Mouse (Mus musculus) heart, embryonic 11.5 days (tissue): ENCODE data around the gene Pstpip1. TPM values are rescaled to one million over a fixed set of nuclear protein-coding genes. Genes with fewer than 3 reads are reported as not detected.

Source experiments
- ATAC-seq: fragments of 200-750 bp; cut with Nextera tagmentation; replicated peaks from 2 replicates; pipeline ENCODE4 v1.8.0; 2017; ENCODE audit warnings: moderate library complexity; ENCODE audit not compliant: insufficient number of reproducible peaks, low FRiP score, low TSS enrichment
- H3K27ac ChIP-seq: fragments of 300-500 bp; sonication (generic); 2 replicates; pipeline ENCODE4 v1.5.1; 2014; ENCODE audit warnings: mild to moderate bottlenecking, low read depth, low read length
- H3K27me3 ChIP-seq: fragments of 300-500 bp; sonication (generic); 2 replicates; pipeline ENCODE4 v1.6.1; 2014; ENCODE audit warnings: mild to moderate bottlenecking, low read length, mixed read lengths; ENCODE audit not compliant: control insufficient read depth, insufficient read depth
- H3K36me3 ChIP-seq: fragments of 300-500 bp; sonication (generic); 2 replicates; pipeline ENCODE4 v1.6.1; 2014; ENCODE audit warnings: mild to moderate bottlenecking, low read length, moderate library complexity, mixed read lengths; ENCODE audit not compliant: control insufficient read depth, insufficient read depth
- H3K4me1 ChIP-seq: fragments of 300-500 bp; sonication (generic); 2 replicates; pipeline ENCODE4 v1.6.1; 2014; ENCODE audit warnings: low read length; ENCODE audit not compliant: control insufficient read depth, insufficient read depth
- H3K4me2 ChIP-seq: fragments of 300-500 bp; sonication (generic); 2 replicates; pipeline ENCODE4 v1.6.1; 2014; ENCODE audit warnings: mild to moderate bottlenecking, moderate library complexity
- H3K4me3 ChIP-seq: fragments of 300-500 bp; sonication (generic); 2 replicates; pipeline ENCODE4 v1.5.1; 2014; ENCODE audit warnings: low read depth, low read length
- H3K9ac ChIP-seq: fragments of 300-500 bp; sonication (generic); 2 replicates; pipeline ENCODE4 v1.6.1; 2014; ENCODE audit warnings: mild to moderate bottlenecking, low read depth, low read length, moderate library complexity
- H3K9me3 ChIP-seq: fragments of 300-500 bp; sonication (generic); replicated peaks from 2 replicates; pipeline ENCODE4 v1.6.1; 2016; ENCODE audit warnings: low read length; ENCODE audit not compliant: control insufficient read depth
- WGBS: fragments of 180-500 bp; shearing (Covaris S2); extraction: QIAGEN DNeasy Blood & Tissue Kit; methylation state at CpG from one replicate; pipeline ENCODE4 v1.1.7; 2014; ENCODE audit not compliant: insufficient replicate concordance; 5-methylcytosine and 5-hydroxymethylcytosine counted together
- polyA plus RNA-seq: library from polyadenylated mRNA; unstranded; fragments of >200 nt; fragmentation: Nextera tagmentation; extraction: Ambion mirVana; gene quantifications from 2 replicates; pipeline ENCODE4 v1.2.1, GENCODE M21; 2014

Pstpip1 gene
- polyA plus RNA-seq, 1 experiment from 2014 or later: 0.39 TPM

DNA sequence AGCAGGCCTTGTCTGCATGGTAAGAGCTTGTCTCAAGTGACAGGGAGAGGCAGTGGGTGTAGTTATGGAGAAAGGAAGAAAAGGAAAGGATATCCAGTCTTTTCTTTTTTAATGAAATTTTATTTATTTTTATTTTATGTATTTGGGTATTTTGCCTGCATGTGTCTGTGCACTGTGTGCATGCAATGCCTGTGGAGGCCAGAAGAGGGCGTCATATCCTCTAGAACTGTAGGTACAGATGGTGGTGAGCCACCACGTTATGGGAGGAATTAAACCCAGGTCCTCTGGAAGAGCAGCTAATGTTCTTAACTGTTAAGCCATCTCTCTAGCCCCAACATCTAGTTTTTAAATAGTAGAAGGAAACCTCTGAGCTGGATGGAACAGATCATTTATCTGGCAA lies 2.3 kb downstream of the Pstpip1 start:
- Histone ChIP-seq H3K36me3 (no peaks in the 10 kb centered on the region), H3K9ac (no peak overlapping the region), H3K27me3 (no peaks in the 10 kb centered on the region), H3K4me1 (peaks cover 13% of the 10 kb centered on the region), H3K4me2 (no peak overlapping the region), H3K4me3 (no peak overlapping the region), H3K9me3 (no peaks in the 10 kb centered on the region), H3K27ac (no peak overlapping the region)
- WGBS: 49% methylated on average over 2 of the region's 2 CpGs
- no peak for ATAC-seq

DNA sequence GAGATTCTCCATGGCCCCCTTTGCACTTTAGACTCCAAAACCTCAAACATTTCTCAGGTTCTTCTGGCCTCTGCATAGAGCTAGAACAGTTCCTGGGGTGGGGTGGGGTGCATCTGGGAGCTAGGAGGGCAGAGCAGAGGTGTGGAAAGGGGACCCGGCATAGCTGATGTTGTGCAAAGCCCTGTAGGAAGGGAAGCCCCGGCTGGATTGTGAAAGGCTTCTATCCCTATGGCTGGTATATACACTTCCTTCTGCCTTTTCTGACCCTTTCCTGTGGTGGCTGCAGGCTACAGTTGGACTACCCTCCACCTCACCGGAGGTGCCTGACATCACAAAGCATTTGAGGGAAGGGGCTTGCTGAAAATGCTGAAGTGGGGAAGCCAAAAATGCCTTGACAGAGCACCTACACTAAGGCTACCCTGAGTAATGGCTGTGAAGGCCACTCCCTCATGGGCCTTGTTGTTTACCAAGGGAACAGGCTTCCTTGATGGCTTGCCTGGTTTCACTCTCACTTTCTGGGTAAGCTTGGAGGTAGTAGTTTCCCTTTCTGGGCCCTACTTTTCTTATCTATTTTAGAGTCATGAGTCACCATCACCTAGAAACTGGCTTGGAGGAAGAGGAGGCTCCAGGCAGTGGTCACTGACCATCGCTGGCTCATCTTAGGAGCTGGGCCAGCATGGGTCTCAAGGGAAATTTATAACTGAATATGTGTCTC lies 8.0 kb downstream of the Pstpip1 start:
- H3K9ac ChIP-seq: no peak overlapping the region
- H3K4me2 ChIP-seq: no peak overlapping the region
- no peak overlapping the region for H3K4me3 ChIP-seq
- H3K36me3 ChIP-seq: no peaks in the 10 kb centered on the region
- no peaks in the 10 kb centered on the region for H3K9me3 ChIP-seq
- H3K27me3 ChIP-seq: no peaks in the 10 kb centered on the region
- WGBS: 76% methylated on average over 4 of the region's 4 CpGs
- no peak overlapping the region for H3K27ac ChIP-seq
- H3K4me1 ChIP-seq: no peaks in the 10 kb centered on the region; the same call in 1 of the 2 replicates
- no peak for ATAC-seq

DNA sequence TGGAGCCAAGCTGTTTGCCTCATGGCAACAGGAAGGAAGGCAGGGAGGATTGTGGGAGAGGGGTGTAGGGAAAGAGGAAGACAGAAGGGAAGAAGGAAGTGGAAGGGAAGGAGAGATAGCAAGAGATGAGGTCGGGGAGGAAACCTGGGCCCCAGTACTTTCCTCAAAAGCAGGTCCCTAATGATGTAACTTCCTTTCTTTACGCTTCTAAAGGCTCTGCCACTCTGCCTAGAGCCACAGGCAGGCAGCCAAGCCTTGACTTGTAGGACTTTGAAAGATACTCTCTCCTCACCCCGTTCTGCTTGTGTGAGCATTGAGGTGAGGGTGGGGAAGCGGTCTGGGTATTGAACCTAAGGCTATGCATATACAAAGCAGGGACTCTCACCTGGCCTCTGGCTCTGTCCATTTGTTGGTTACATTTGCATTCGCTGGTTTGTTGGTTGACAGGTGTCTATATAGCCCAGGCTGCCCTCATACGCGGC lies 10.3 kb downstream of the Pstpip1 start:
- 77% methylated on average over 7 of the region's 7 CpGs for WGBS
- ATAC-seq: no peak
- no peak overlapping the region for H3K4me3 ChIP-seq
- no peaks in the 10 kb centered on the region; the same call in 1 of the 2 replicates for H3K4me1 ChIP-seq
- no peaks in the 10 kb centered on the region for H3K27me3 ChIP-seq
- no peak overlapping the region for H3K4me2 ChIP-seq
- H3K9me3 ChIP-seq: no peaks in the 10 kb centered on the region
- H3K36me3 ChIP-seq: no peaks in the 10 kb centered on the region
- H3K27ac ChIP-seq: no peak overlapping the region
- H3K9ac ChIP-seq: no peak overlapping the region

DNA sequence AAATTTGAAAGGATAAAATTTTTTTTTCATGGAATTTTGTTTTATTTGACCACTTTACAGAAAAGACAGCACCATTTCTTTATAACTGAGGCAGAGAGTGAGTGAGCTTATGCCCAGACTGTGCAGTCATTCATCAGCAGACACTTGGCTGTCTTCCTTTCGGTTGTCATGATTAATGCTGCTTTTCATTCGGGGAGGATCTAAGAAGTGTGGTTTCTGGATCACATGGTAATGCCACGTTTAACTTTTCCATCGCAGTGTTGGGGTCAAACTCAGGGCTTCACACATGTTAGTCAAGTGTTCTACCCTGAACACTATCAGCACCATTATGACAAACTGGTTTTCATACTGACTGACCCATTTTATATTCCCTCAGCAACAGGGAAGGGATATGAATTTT lies 11.3 kb downstream of the Pstpip1 start:
- ATAC-seq: no peak
- Histone ChIP-seq H3K27ac (no peak overlapping the region), H3K27me3 (no peaks in the 10 kb centered on the region), H3K4me1 (no peaks in the 10 kb centered on the region; the same call in 1 of the 2 replicates), H3K36me3 (no peaks in the 10 kb centered on the region), H3K9me3 (no peaks in the 10 kb centered on the region), H3K4me3 (no peak overlapping the region), H3K9ac (no peak overlapping the region), H3K4me2 (no peak overlapping the region)
- WGBS: 60% methylated on average over 4 of the region's 4 CpGs

DNA sequence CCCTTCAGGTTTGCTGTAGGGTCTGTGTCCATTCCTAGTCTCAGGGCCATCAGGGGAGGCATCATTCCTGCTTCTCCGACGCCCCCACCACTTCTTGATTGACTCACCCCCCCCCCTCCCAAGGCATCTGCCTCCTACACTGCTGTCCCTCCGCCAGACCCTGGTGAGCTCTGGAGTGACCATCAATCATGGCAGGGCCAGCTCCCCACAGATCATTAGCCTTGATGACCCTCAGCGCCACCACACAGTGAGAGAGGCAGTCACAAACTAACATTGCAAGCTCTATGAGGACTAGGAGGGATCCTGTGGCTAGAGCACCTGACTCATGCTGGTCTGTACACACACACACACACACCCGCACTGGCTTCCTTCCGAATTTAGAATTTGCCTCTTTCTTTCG lies 15.2 kb downstream of the Pstpip1 start:
- WGBS: 56% methylated on average over 7 of the region's 7 CpGs
- Histone ChIP-seq H3K27me3 (no peaks in the 10 kb centered on the region), H3K4me2 (no peak overlapping the region), H3K36me3 (no peaks in the 10 kb centered on the region), H3K4me1 (peaks cover 9% of the 10 kb centered on the region), H3K9ac (no peak overlapping the region), H3K27ac (no peak overlapping the region), H3K9me3 (no peaks in the 10 kb centered on the region), H3K4me3 (no peak overlapping the region)
- ATAC-seq: no peak

DNA sequence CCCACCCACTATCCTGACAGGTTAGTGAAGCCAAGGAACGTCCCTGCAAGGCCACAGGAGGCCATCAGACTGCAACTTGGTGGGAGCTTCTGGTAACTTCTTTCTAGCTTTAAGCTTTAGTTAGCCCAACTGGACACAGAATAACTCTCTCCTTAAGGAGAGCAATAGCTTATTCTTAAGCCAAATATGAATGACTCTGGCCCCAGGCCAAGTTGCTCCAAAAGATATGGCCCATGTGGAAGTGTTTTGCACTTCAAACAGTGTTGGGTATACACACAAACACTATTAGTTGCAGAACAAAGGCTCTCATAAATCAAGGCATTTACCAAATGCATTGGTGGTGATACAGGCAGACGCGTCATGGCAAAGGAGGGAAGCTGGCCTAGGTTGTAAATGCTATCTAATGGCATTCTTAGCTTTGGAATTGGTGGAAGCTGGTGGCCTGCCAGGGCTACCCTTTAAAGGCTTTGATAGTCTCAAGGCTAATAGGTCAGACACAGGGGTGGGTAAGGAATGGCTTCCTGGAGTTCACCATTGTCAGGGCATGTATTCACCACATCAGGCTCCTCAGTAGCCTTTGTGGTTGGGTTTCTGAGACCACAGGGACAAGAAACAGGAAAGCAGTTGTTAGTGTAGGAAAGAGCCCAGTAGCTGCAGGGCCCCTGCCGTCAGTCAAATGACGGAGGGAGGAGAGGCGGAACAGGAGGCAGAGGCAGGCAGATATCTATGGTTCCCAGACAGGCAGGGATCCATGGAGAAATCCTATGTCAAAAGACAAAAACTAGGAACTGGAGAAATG lies 16.7 kb downstream of the Pstpip1 start:
- H3K4me1 ChIP-seq: peaks cover 9% of the 10 kb centered on the region
- no peak for ATAC-seq
- no peaks in the 10 kb centered on the region for H3K36me3 ChIP-seq
- H3K9ac ChIP-seq: no peak overlapping the region
- H3K27ac ChIP-seq: no peak overlapping the region
- no peaks in the 10 kb centered on the region for H3K27me3 ChIP-seq
- no peak overlapping the region for H3K4me2 ChIP-seq
- H3K9me3 ChIP-seq: no peaks in the 10 kb centered on the region
- no peak overlapping the region for H3K4me3 ChIP-seq
- 85% methylated on average over 6 of the region's 6 CpGs for WGBS

DNA sequence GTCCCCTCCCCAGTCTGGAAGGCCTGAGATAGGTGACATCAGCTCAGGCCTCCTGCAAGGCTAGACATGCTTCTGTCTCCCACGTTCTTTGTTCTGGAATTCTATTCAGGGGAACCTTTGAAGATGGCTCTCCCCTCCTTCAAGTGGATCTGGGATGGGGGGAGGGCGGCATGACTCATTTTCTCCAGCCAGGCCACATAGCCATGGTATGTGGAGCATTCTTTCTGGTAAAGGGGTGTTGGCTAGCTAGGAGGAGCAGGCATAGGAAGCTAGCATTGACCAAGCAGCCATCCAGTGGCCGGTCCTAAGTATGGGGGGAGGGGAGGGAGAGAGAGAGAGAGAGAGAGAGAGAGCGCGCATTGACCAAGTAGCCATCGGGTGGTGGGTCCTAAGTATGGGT lies 17.8 kb downstream of the Pstpip1 start:
- WGBS: 54% methylated on average over 6 of the region's 6 CpGs
- Histone ChIP-seq H3K4me2 (no peak overlapping the region), H3K27ac (no peak overlapping the region), H3K27me3 (no peaks in the 10 kb centered on the region), H3K36me3 (no peaks in the 10 kb centered on the region), H3K9me3 (no peaks in the 10 kb centered on the region), H3K4me3 (no peak overlapping the region), H3K4me1 (peaks cover 9% of the 10 kb centered on the region), H3K9ac (no peak overlapping the region)
- no peak for ATAC-seq

DNA sequence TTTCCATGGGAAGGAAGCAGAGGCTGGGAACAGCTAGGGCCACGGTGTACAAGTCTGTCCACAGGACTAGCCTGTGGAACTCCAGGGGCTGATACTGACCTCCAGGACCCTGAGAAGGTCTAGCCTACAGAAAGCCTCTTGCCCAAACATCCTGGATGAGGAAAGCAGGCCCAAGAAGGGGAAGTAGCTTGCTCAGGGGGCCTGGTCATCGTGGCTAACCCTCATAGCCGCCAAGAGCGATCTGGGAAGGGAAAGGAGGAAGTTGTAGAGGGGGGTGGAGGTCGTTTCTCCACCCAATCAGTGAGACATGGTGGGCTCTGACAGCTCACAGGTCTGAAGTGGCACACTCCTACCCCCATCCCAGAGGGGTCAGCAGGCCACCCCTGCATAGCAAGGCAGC lies 18.4 kb downstream of the Pstpip1 start:
- Histone ChIP-seq H3K36me3 (no peaks in the 10 kb centered on the region), H3K4me3 (no peak overlapping the region), H3K27ac (no peak overlapping the region), H3K4me2 (no peak overlapping the region), H3K27me3 (no peaks in the 10 kb centered on the region), H3K9ac (no peak overlapping the region), H3K4me1 (peaks cover 9% of the 10 kb centered on the region), H3K9me3 (no peaks in the 10 kb centered on the region)
- ATAC-seq: no peak
- 72% methylated on average over 5 of the region's 5 CpGs for WGBS
